Mouse (Mus musculus): ENCODE measurements at regions not wholly inside any gene's neighbourhood (a gene's known extent, or its start where the extent isn't known, plus 50 kb on each side); places are given as distances from the start of the nearest gene placed in this dataset.

GRCm38 (mm10) chr19:27031030-27031700 lies 145.5 kb downstream of the Gm815 start:
- WGBS: 49% methylated on average over 7 of the region's 7 CpGs
- H3K4me1 ChIP-seq (ENCODE audit: control insufficient read depth, insufficient read depth, low read length): peaks cover 3% of the 10 kb centered on the region
- H3K27me3 ChIP-seq (ENCODE audit: control insufficient read depth, insufficient read depth, low read length): no peaks in the 10 kb centered on the region
- peak in 1 of 2 experiments; percentile 20 for DNase-seq
- TF ChIP-seq CTCF (IDR thresholded peaks at IDR 0.05; ENCODE audit: borderline replicate concordance, insufficient read depth, low read depth, low read length) (no peak), POLR2A (IDR thresholded peaks at IDR 0.05; ENCODE audit: borderline replicate concordance, insufficient read depth, low read length) (no peak)
- H3K4me3 ChIP-seq (replicated peaks; ENCODE audit: insufficient read depth, low read depth, low read length): no peak overlapping the region
- H3K27ac ChIP-seq (ENCODE audit: insufficient read depth, low read length): no peak overlapping the region

GRCm38 (mm10) chr19:27032621-27033020 lies 146.9 kb downstream of the Gm815 start:
- Histone ChIP-seq H3K4me1 (ENCODE audit: control insufficient read depth, insufficient read depth, low read length) (peaks cover 3% of the 10 kb centered on the region), H3K27ac (ENCODE audit: insufficient read depth, low read length) (no peak overlapping the region), H3K27me3 (ENCODE audit: control insufficient read depth, insufficient read depth, low read length) (no peaks in the 10 kb centered on the region), H3K4me3 (replicated peaks; ENCODE audit: insufficient read depth, low read depth, low read length) (no peak overlapping the region)
- DNase-seq: no peak
- TF ChIP-seq CTCF (IDR thresholded peaks at IDR 0.05; ENCODE audit: borderline replicate concordance, insufficient read depth, low read depth, low read length): no peak; the same call in 1 of the 2 replicates
- TF ChIP-seq POLR2A (IDR thresholded peaks at IDR 0.05; ENCODE audit: borderline replicate concordance, insufficient read depth, low read length): no peak
- WGBS: 71% methylated on average over 5 of the region's 5 CpGs

GRCm38 (mm10) chr19:27038298-27038697 lies 152.6 kb downstream of the Gm815 start:
- H3K4me3 ChIP-seq (replicated peaks; ENCODE audit: insufficient read depth, low read depth, low read length): no peak overlapping the region
- 50% methylated on average over 3 of the region's 3 CpGs for WGBS
- no peak for TF ChIP-seq CTCF (IDR thresholded peaks at IDR 0.05; ENCODE audit: borderline replicate concordance, insufficient read depth, low read depth, low read length)
- TF ChIP-seq POLR2A (IDR thresholded peaks at IDR 0.05; ENCODE audit: borderline replicate concordance, insufficient read depth, low read length): no peak
- DNase-seq: no peak
- H3K27me3 ChIP-seq (ENCODE audit: control insufficient read depth, insufficient read depth, low read length): no peaks in the 10 kb centered on the region
- H3K4me1 ChIP-seq (ENCODE audit: control insufficient read depth, insufficient read depth, low read length): peaks cover 6% of the 10 kb centered on the region; the same call in 1 of the 2 replicates
- H3K27ac ChIP-seq (ENCODE audit: insufficient read depth, low read length): no peak overlapping the region

GRCm38 (mm10) chr19:27040321-27041025 lies 154.8 kb downstream of the Gm815 start:
- 5% methylated on average over 3 of the region's 3 CpGs for WGBS
- DNase-seq: peak in 1 of 2 experiments; percentile 51
- peaks cover 6% of the 10 kb centered on the region; the same call in 1 of the 2 replicates for H3K4me1 ChIP-seq (ENCODE audit: control insufficient read depth, insufficient read depth, low read length)
- no peak overlapping the region for H3K27ac ChIP-seq (ENCODE audit: insufficient read depth, low read length)
- no peak overlapping the region for H3K4me3 ChIP-seq (replicated peaks; ENCODE audit: insufficient read depth, low read depth, low read length)
- TF ChIP-seq CTCF (IDR thresholded peaks at IDR 0.05; ENCODE audit: borderline replicate concordance, insufficient read depth, low read depth, low read length): no peak
- no peak for TF ChIP-seq POLR2A (IDR thresholded peaks at IDR 0.05; ENCODE audit: borderline replicate concordance, insufficient read depth, low read length)
- H3K27me3 ChIP-seq (ENCODE audit: control insufficient read depth, insufficient read depth, low read length): no peaks in the 10 kb centered on the region

GRCm38 (mm10) chr19:27066449-27067181 lies 149.7 kb upstream of the Vldlr start:
- 6% methylated on average over 12 of the region's 12 CpGs for WGBS
- H3K27me3 ChIP-seq (ENCODE audit: control insufficient read depth, insufficient read depth, low read length): no peaks in the 10 kb centered on the region
- TF ChIP-seq POLR2A (IDR thresholded peaks at IDR 0.05; ENCODE audit: borderline replicate concordance, insufficient read depth, low read length) (no peak), CTCF (IDR thresholded peaks at IDR 0.05; ENCODE audit: borderline replicate concordance, insufficient read depth, low read depth, low read length) (no peak)
- H3K4me3 ChIP-seq (replicated peaks; ENCODE audit: insufficient read depth, low read depth, low read length): no peak overlapping the region
- H3K27ac ChIP-seq (ENCODE audit: insufficient read depth, low read length): 0 out of 2 replicates have a peak overlapping the region, but pooled peaks have one; percentile 10
- peaks cover 11% of the 10 kb centered on the region for H3K4me1 ChIP-seq (ENCODE audit: control insufficient read depth, insufficient read depth, low read length)
- peak; percentile 79 to 87 for DNase-seq

- WGBS: 91% methylated on average over 3 of the region's 3 CpGs
- H3K4me3 ChIP-seq (replicated peaks; ENCODE audit: insufficient read depth, low read depth, low read length): no peak overlapping the region
- H3K27me3 ChIP-seq (ENCODE audit: control insufficient read depth, insufficient read depth, low read length): no peaks in the 10 kb centered on the region
- H3K4me1 ChIP-seq (ENCODE audit: control insufficient read depth, insufficient read depth, low read length): no peaks in the 10 kb centered on the region
- TF ChIP-seq POLR2A (IDR thresholded peaks at IDR 0.05; ENCODE audit: borderline replicate concordance, insufficient read depth, low read length): no peak
- no peak for TF ChIP-seq CTCF (IDR thresholded peaks at IDR 0.05; ENCODE audit: borderline replicate concordance, insufficient read depth, low read depth, low read length)
- no peak for DNase-seq
- no peak overlapping the region for H3K27ac ChIP-seq (ENCODE audit: insufficient read depth, low read length)
These were observed 143.0 kb upstream of the Vldlr start for GRCm38 (mm10) chr19:27073281-27073680.

- Histone ChIP-seq H3K4me1 (ENCODE audit: control insufficient read depth, insufficient read depth, low read length) (no peaks in the 10 kb centered on the region), H3K4me3 (replicated peaks; ENCODE audit: insufficient read depth, low read depth, low read length) (no peak overlapping the region), H3K27me3 (ENCODE audit: control insufficient read depth, insufficient read depth, low read length) (no peaks in the 10 kb centered on the region), H3K27ac (ENCODE audit: insufficient read depth, low read length) (no peak overlapping the region)
- 85% methylated on average over 5 of the region's 5 CpGs for WGBS
- DNase-seq: no peak
- TF ChIP-seq POLR2A (IDR thresholded peaks at IDR 0.05; ENCODE audit: borderline replicate concordance, insufficient read depth, low read length): no peak
- no peak for TF ChIP-seq CTCF (IDR thresholded peaks at IDR 0.05; ENCODE audit: borderline replicate concordance, insufficient read depth, low read depth, low read length)
These were observed 141.3 kb upstream of the Vldlr start for GRCm38 (mm10) chr19:27075019-27075418.

Data from cerebellum, adult 2 months (tissue).